Mouse (Mus musculus) adrenal gland (tissue): ENCODE results near the gene Cfap161.

Experiments used
- intact Hi-C: fragments of 180-260 bp; cut with DNase I; formaldehyde crosslinking; loops from one replicate; pipeline ENCODE4 v1.15.1; 2025

Cfap161 gene

DNA sequence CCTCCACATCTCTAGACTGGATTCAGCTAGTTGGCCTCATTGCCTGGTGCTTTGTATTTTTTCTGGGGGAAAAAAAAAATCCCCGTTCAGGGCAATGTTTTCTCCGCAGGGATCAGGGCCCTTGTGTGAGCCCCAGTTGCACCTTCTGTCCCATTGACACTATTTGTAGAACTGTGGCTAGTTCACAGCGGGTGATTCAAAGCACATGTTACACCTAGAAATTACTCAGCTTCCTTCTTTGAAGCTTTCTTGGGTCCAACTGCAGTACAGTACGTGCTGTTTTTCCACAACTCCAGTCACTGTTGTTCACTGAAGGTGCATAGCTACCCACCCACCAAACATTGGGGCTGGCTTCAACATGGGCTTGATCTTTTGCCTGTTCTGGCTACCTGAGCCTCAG is 9.1 kb upstream of the Cfap161 start:
- intact Hi-C loops = loop anchor here (2.0 to 5.0 kb wide), 2 partner anchors 107 to 131 kb away; no protein-coding TSS in a partner anchor

- intact Hi-C loops = loop anchor here (5.0 kb wide), 1 partner anchor 130 kb away; no protein-coding TSS in a partner anchor
Measured at GRCm38 (mm10) chr7:83802509-83802908, 7.8 kb upstream of the Cfap161 start.

GRCm38 (mm10) chr7:83802007-83802406 is 7.3 kb upstream of the Cfap161 start:
- intact Hi-C loops = loop anchor here (5.0 kb wide), 1 partner anchor 130 kb away; no protein-coding TSS in a partner anchor

DNA sequence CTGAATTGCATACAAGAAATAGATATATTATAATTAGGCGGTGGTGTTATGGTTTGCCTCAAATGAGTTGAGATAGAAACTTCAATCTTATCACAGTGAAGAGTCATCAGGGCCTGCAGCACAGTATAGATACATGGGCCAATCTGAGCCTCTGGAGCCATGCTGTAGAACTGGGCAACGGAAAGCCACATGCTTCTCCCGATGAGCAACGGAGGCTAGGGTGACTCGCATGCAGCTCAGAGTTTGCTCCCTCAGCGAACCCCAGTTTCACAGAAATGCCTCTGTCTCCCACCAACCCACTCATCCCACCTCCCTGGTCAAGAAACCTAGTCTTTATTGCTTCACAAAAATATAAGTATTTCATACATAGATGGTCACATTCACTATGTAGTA is 6.8 kb upstream of the Cfap161 start:
- intact Hi-C loops = loop anchor here (2.0 to 5.0 kb wide), 2 partner anchors 129 to 233 kb away; no protein-coding TSS in a partner anchor

- intact Hi-C loops = loop anchor here (2.0 to 5.0 kb wide), 2 partner anchors 129 to 232 kb away; no protein-coding TSS in a partner anchor
Measured at GRCm38 (mm10) chr7:83800561-83801482, 6.1 kb upstream of the Cfap161 start.

GRCm38 (mm10) chr7:83800071-83800470 is 5.4 kb upstream of the Cfap161 start:
- intact Hi-C loops = loop anchor here (2.0 to 5.0 kb wide), 2 partner anchors 128 to 231 kb away; no protein-coding TSS in a partner anchor

GRCm38 (mm10) chr7:83798004-83798403 is 3.3 kb upstream of the Cfap161 start:
- intact Hi-C loops = no loop called here

- intact Hi-C loops = no loop called here
Measured at GRCm38 (mm10) chr7:83796177-83796576, 1.5 kb upstream of the Cfap161 start.

DNA sequence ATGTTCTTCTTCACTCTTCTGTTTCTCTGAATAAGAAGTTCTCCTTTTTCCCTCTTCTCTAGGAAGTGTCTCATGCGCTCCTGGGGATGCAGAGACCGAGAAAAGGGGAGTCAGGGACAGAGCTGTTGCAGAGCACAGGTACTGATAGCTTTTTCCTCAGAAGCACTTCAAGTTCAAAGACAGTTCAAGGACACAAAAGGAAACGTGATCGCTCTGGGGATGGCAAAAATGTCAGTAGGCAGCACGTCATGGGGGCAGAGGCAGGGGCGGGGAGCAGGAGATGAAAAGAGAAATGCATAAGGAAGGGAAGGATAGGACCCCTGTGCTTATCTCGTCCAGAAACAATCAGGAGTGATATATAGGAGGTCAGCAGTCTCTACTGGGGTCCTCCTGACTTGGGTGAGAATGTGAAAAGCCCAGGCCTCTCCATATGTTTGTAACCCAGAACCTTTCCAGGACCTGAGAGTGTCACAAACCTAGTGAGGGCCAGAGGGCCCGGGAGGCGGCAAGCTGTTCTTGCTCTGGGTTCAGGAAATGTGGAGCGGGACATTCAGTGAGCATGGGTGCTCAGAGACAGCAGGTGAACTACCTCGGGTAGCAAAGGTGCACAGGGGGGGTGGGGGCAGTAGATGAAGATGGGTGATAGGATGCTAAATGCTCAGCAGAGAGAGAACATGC is 535 bp downstream of the Cfap161 start:
- intact Hi-C loops = no loop called here

DNA sequence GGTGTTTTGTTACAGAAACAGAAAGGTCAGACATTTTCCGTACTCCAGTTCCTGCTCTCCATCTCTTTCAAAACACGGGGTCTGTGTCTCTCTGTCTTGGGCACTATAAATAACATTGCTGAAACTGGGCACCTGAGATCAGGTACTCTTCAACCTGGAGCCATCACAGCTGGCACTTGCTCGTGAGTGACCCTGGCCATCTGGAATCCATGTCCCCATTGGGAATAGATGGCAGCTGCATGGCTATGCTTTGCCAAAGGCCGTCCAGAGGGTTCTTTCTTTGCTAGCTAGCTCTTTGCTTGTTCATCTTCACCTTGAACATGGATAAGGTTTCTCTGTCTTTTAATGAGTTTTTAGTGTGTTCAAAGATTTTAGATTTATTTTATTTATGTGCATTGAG is 13.8 kb downstream of the Cfap161 start:
- intact Hi-C loops = no loop called here

DNA sequence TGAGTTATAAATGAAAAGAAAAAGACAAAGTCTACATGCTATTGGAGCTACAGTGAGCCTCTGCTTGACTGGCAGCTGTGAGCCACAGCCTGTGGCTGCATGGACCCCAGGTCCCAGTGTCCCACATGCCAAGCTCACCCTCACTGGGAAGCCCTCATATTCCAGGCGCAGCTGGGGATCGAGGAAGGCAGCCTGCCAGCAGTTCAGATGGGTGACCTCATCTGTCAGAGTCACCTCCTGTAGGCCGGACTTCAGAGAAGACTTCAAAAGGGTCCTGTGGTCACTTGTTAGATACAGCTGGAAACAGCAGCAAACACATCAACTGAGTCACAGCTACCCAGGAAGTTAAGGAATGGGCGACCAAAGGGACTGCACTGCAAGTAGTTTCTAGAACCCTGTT is 14.7 kb downstream of the Cfap161 start:
- intact Hi-C loops = no loop called here

GRCm38 (mm10) chr7:83779028-83779427 is 15.7 kb downstream of the Cfap161 start:
- intact Hi-C loops = loop anchor here (10.0 kb wide), 1 partner anchor 104 kb away; no protein-coding TSS in a partner anchor

GRCm38 (mm10) chr7:83778516-83778915 is 16.2 kb downstream of the Cfap161 start:
- intact Hi-C loops = loop anchor here (10.0 kb wide), 1 partner anchor 104 kb away; no protein-coding TSS in a partner anchor

- intact Hi-C loops = loop anchor here (2.0 to 10.0 kb wide), 2 partner anchors 78 to 100 kb away; no protein-coding TSS in a partner anchor
Measured at GRCm38 (mm10) chr7:83774721-83775120, 20.0 kb downstream of the Cfap161 start.

DNA sequence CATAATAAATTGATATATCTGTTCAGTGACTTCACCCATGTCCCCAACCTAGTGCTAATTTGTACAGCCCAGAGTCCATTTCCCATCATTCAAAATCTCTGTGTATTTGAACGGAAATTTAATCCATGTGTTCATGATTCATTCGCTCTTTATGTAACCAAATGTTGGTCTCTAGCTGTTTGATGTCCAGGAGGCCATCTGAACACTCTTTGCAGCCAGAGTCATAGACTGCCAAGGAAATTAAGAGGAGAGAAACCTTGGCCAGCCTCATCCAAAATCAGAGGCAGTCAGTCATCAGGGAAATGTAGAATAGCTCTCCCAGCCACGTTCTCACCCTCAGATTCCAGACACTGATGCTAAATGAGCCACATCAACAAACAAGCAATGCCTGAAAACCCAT is 31.0 kb downstream of the Cfap161 start:
- intact Hi-C loops = no loop called here

GRCm38 (mm10) chr7:83762336-83762735 is 32.3 kb downstream of the Cfap161 start:
- intact Hi-C loops = no loop called here

DNA sequence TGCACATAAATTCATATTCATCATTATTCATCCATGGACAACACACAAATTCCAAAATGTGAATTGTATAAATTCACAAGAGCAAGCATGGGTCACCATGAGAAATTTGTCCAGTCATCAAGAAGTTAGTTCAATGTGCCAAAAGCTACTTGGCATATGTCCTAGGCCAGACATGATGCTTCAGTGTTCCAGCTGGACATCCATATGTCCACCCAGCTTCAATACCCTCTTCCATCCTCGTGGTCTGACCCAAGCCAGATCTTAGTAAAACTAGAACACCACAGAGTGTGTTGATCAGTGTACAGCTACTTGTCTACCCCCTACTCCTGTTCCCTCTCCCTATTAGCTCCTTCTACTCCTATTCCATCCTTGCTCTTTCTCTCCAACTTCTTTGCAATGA is 43.6 kb downstream of the Cfap161 start:
- intact Hi-C loops = no loop called here

GRCm38 (mm10) chr7:83748405-83748804 is 46.3 kb downstream of the Cfap161 start:
- intact Hi-C loops = no loop called here

DNA sequence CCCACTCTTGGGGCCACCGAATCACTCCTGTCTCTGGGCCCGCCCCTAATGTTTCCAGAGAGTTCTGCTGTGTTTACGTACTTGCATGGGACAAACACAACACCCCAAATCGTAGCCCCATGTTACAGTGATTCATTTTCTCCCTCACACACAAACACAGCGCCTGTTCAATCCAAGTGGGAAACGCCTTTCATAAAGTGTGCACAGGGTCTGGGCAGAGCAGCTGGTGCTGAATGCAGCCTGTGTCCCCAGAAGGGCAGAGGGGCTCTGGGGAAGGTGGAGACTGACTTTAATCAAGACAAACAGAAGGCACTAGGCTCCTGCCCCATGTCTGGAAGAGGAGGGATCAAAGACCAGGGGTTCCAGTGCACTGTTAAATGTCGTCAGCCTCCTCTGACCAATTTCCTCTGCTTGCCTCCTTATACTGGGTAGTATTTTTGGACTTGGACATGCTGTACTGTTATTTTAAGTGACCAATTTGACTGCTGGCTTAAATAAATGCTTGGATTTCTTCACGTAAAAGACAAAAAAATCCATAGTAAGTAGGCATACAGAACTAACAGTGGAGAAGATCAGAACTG is 48.5 kb downstream of the Cfap161 start:
- intact Hi-C loops = no loop called here

DNA sequence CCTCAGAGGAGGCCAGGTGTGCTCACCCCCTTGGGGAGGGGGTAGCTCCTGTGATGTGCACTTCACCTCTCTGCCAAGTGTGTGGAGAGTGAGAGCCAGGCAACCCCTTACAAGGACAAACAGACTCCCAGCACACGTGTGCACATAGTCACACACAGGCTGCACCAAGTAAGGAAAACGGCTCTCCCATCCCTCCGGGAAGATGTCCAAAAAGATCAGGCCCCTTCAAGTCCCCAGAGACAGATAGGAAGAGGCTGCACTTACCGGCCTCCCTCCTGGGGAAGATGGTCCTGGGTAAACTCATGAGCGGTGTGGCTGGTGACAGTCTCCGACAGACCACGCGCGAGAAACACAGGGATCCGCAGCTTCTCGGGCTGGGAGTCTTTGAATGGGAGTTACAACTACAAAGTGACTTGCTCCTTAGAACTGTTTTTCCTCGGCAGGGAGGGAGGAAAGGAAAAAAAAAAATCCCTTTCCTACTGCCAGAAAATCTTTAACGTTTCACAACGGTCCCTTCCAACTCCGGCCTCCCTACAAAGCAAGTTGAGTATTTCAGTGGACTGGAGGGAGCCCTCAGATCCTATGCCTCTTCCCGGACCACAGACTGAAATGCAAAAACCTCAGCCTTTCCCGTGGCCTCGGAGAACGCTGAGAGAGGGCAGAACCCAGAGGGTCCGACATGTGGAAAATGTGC is 49.1 kb downstream of the Cfap161 start, which contains the start of gene Il16:
Gene Il16, minus strand, starts transcription at position 314 of the 694 bp plus-strand sequence.
- intact Hi-C loops = no loop called here

GRCm38 (mm10) chr7:83745065-83745412 is 49.6 kb downstream of the Cfap161 start:
- intact Hi-C loops = no loop called here
